Mouse (Mus musculus): ENCODE measurements around the gene Sohlh2. TPM values are rescaled to one million over a fixed set of nuclear protein-coding genes. Genes with fewer than 3 reads are reported as not detected.

Sohlh2 gene
- not detected for polyA plus RNA-seq (2017; shearing (Covaris generic))

GRCm38 (mm10) chr3:55181766-55182165, at the start of gene Sohlh2:
Gene Sohlh2 (plus strand): TSS chr3:55182028.

GRCm38 (mm10) chr3:55137039-55137438, 44.8 kb upstream of the Sohlh2 start, which contains the start of gene Ccdc169:
Gene Ccdc169 (plus strand): TSS chr3:55137339.

GRCm38 (mm10) chr3:55241730-55242421, 60.0 kb downstream of the Sohlh2 start, which contains the start of gene Dclk1:
Gene Dclk1 (plus strand): TSS chr3:55242364.

Other genes with a start within 250 kb of the Sohlh2 start
- 0.30 TPM for gene Ccna1, start 126.5 kb upstream of the Sohlh2 start, polyA plus RNA-seq (2017; shearing (Covaris generic))
- gene Spg20, start 69.9 kb upstream of the Sohlh2 start, polyA plus RNA-seq (2017; shearing (Covaris generic)) = 18.0 TPM
- not detected for gene Ccdc169, start 44.7 kb upstream of the Sohlh2 start, polyA plus RNA-seq (2017; shearing (Covaris generic))
- 0.80 TPM for gene Dclk1, start 60.3 kb downstream of the Sohlh2 start, polyA plus RNA-seq (2017; shearing (Covaris generic))